Mouse (Mus musculus): ENCODE results near the gene Zfand2a. TPM values are rescaled to one million over a fixed set of nuclear protein-coding genes. Genes with fewer than 3 reads are reported as not detected.

The Zfand2a gene
- total RNA-seq (2023), result 129 TPM

DNA sequence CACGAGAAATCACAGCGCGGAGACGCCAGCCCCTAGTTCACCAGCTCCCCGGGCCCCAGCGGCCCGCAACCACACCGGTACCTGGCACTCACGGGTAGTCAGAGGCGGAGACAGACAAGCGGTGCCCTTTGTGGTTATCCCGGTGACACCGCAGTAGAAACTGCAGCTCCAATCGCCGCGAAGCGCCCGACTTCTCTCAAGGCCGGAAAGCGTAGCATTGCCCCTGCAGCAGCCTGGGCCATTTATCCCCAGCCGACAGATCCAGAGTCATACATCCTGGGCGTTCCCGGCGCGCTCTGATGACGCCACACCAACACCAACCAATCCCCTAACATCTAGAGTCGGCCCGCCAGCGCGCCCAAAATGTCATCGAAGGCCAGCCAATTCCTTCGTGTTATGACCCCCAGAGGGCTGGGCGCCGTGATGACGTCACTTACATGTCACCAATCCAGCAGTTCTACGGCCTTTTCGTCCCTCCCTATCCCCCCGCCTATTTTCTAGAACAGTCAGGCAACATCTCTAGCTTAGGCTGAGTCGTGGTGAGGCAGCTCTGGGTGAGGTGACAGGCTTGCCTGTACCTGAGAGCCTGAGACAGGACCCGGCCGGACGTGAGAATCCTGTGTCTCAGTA lies at the start of gene Zfand2a:
Zfand2a (minus strand) TSS at position 365 of the 630 bp plus-strand sequence.

DNA sequence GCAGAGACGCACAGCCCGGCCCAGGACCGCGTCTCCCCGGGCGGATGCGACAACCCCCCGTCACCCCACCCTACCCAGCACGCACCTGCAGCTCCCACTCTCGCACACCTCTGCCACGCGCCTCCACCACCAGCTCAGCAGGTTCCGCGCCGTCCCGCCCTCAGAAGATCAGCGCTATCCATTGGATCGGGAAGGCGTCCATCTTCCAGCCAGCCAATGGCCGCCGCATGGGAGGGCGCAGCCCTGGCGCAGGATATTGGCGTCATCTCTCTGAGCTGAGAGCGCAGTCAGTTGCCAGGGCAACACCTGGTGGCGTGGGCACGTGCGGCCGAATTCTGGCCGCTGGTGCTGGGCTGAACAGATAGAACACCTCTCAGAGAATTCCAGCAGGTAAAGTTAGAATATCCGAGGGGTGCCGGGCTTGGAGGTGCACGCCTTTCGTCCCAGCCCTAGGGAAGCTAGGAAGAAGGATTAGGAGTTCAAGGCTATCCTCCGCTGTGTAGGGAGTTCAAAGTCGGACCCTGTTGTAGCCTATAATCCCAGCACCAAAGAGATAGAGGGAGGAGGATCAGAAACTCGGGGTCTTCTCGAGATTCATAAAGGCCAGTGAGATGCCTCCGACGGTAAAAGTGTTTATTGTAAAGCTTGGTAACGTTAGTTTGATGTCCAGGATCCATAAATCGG lies 23.8 kb downstream of the Zfand2a start, which contains the start of gene 3110082I17Rik:
3110082I17Rik (minus strand) TSS at position 144 of the 684 bp plus-strand sequence.

DNA sequence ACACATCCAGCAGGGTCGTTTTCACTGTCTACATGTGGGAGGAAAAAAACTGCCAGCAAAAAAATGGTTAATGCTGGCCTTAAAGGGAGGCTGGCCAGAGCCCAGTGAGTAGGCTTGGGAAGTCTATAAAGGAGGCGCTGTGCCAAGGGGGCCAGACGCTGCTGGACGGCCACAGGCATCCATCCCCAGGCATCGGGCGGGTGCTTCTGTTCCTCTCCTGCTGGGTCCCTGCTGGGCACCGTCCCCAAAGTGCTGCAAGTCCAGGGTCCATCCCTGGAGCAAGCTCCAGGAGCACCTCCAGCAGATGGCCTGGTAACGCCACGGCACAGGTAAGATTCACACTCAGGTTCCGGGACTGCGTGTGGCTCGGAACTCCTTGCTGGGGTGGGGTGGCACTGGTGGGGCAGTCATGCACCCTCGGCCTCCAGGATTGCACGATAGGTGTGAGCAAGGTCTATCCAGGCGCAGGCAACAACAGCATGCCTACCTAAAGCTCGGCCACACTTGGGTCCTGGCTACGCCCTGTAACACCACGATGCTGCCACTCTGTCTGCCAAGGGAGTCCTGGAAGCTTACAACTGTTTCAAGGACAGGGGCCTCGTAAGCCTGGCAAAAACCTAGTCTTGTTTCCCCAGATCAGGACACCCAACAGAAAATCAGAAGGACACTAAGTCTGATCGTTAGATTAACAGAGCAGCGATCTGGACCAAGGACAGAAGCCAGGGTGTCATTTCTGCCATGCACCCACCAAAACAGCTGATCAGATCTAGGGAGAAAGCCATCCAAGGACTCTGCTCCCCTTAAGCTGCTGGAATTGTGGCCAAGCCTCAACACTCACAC lies 61.1 kb downstream of the Zfand2a start, which contains the start of gene Gper1:
Gper1 (plus strand) TSS at position 126 of the 840 bp plus-strand sequence.

Other genes with a start within 250 kb of the Zfand2a start
- 46.6 TPM for gene Get4, start 232.2 kb downstream of the Zfand2a start, total RNA-seq (2023)
- gene Adap1, start 158.9 kb downstream of the Zfand2a start, total RNA-seq (2023), result 3.9 TPM
- gene Cox19, start 133.1 kb downstream of the Zfand2a start, total RNA-seq (2023), result 21.9 TPM
- gene Cyp2w1, start 131.9 kb downstream of the Zfand2a start, total RNA-seq (2023), result not detected
- gene Gpr146, start 106.9 kb downstream of the Zfand2a start, total RNA-seq (2023), result 20.5 TPM
- gene C130050O18Rik, start 79.3 kb downstream of the Zfand2a start, total RNA-seq (2023), result 0.70 TPM
- not detected for gene Gper1, start 61.4 kb downstream of the Zfand2a start, total RNA-seq (2023)
- gene 3110082I17Rik, start 24.0 kb downstream of the Zfand2a start, total RNA-seq (2023), result 2.2 TPM
- not detected for gene Uncx, start 58.9 kb upstream of the Zfand2a start, total RNA-seq (2023)